Mouse (Mus musculus) embryonic facial prominence, embryonic 11.5 days (tissue): ENCODE data around the gene Spaca9. TPM values are rescaled to one million over a fixed set of nuclear protein-coding genes. Genes with fewer than 3 reads are reported as not detected.

Experiments used
- ATAC-seq: fragments of 200-750 bp; cut with Nextera tagmentation; replicated peaks from 2 replicates; pipeline ENCODE4 v1.8.0; 2017; ENCODE audit warnings: low read depth; ENCODE audit not compliant: insufficient number of reproducible peaks, low FRiP score, low TSS enrichment
- DNase-seq: peaks from one replicate; pipeline ENCODE4 v3.0.0-alpha.2; 2015; ENCODE audit warnings: low spot score
- H3K27ac ChIP-seq: fragments of 300-500 bp; sonication (generic); replicated peaks from 2 replicates; pipeline ENCODE4 v1.5.1; 2014; ENCODE audit warnings: mild to moderate bottlenecking, low read depth, low read length, control low read depth
- H3K27me3 ChIP-seq: fragments of 300-500 bp; sonication (generic); 2 replicates; pipeline ENCODE4 v1.6.1; 2014; ENCODE audit warnings: mild to moderate bottlenecking, low read length, moderate library complexity, mixed read lengths; ENCODE audit not compliant: control insufficient read depth, insufficient read depth
- H3K36me3 ChIP-seq: fragments of 300-500 bp; sonication (generic); replicated peaks from 2 replicates; pipeline ENCODE4 v1.6.1; 2014; ENCODE audit warnings: low read depth, mild to moderate bottlenecking, low read length, moderate library complexity, mixed read lengths; ENCODE audit not compliant: control insufficient read depth, insufficient read depth
- H3K4me1 ChIP-seq: fragments of 300-500 bp; sonication (generic); 2 replicates; pipeline ENCODE4 v1.6.1; 2014; ENCODE audit warnings: low read length, mixed read lengths; ENCODE audit not compliant: control insufficient read depth, insufficient read depth
- H3K4me2 ChIP-seq: fragments of 300-500 bp; sonication (generic); 2 replicates; pipeline ENCODE4 v1.6.1; 2014; ENCODE audit warnings: low read depth, mild to moderate bottlenecking, control low read depth, low read length, moderate library complexity
- H3K4me3 ChIP-seq: fragments of 300-500 bp; sonication (generic); 2 replicates; pipeline ENCODE4 v1.5.1; 2014; ENCODE audit warnings: low read depth, low read length, control low read depth
- H3K9ac ChIP-seq: fragments of 300-500 bp; sonication (generic); replicated peaks from 2 replicates; pipeline ENCODE4 v1.6.1; 2014; ENCODE audit warnings: mild to moderate bottlenecking, control low read depth, low read length
- H3K9me3 ChIP-seq: fragments of 300-500 bp; sonication (generic); replicated peaks from 2 replicates; pipeline ENCODE4 v1.6.1; 2016; ENCODE audit warnings: mild to moderate bottlenecking, low read length, inconsistent platforms, mixed read lengths; ENCODE audit not compliant: control insufficient read depth
- WGBS: fragments of 180-500 bp; shearing (Covaris S2); extraction: QIAGEN DNeasy Blood & Tissue Kit; methylation state at CpG from one replicate; pipeline ENCODE4 v1.1.7; 2014; 5-methylcytosine and 5-hydroxymethylcytosine counted together
- polyA plus RNA-seq: library from polyadenylated mRNA; unstranded; fragments of >200 nt; fragmentation: Nextera tagmentation; extraction: Ambion mirVana; gene quantifications from 2 replicates; pipeline ENCODE4 v1.2.1, GENCODE M21; 2014

Gene Spaca9
- polyA plus RNA-seq, 1 experiment from 2014 or later = 1.4 TPM

DNA sequence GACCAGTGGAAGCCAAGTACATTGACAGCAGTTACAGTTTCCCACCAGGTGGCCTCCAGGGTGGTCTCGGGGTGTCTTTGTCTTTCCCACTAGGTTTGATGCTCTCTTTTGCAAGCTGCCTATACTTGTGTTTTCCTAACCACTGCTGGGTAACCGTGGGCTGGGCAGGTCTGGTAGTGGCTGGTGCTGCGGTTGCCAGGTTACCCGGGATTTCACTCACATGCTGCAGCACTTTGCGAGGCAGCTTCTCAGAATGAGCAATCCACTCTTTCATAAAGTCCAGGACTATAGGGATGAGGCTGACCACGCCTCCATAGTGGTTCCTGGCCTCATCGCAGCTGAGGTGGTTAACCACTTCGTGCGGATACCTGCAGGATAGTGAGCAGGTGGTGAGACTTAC is 6.8 kb downstream of the Spaca9 start:
- H3K27me3 ChIP-seq = no peaks in the 10 kb centered on the region
- DNase-seq (no peak), ATAC-seq (no peak)
- H3K4me1 ChIP-seq = no peaks in the 10 kb centered on the region
- H3K9ac ChIP-seq = no peak overlapping the region
- no peak overlapping the region for H3K4me2 ChIP-seq
- H3K27ac ChIP-seq = no peak overlapping the region
- 84% methylated on average over 9 of the region's 9 CpGs for WGBS
- no peak overlapping the region for H3K4me3 ChIP-seq
- H3K36me3 ChIP-seq = no peaks in the 10 kb centered on the region
- H3K9me3 ChIP-seq = no peaks in the 10 kb centered on the region

DNA sequence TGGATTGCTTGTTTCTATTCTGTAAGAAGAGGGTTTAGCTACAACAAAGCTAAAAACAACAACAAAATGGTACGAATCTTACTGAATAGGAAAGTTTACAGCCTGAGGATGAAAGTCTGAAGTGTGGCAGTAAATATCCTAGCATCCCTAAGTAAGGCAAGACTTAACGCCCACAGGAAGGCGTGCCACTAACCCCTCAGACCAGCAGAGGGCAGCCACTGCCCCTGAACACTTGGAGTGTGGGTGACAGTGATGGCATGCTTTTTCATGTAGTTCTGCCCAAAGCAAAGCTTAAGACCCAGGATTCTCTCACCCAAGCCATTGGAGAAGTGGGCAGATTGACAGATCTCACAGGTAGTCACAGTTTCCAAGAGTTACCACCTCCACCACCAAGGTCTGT is 11.1 kb downstream of the Spaca9 start:
- Histone ChIP-seq H3K9ac (no peak overlapping the region), H3K27me3 (no peaks in the 10 kb centered on the region), H3K4me3 (no peak overlapping the region), H3K36me3 (peaks cover 4% of the 10 kb centered on the region), H3K9me3 (no peaks in the 10 kb centered on the region), H3K4me1 (no peaks in the 10 kb centered on the region), H3K27ac (no peak overlapping the region), H3K4me2 (no peak overlapping the region)
- no peak for ATAC-seq
- 56% methylated on average over 3 of the region's 3 CpGs for WGBS
- peak; percentile 64 for DNase-seq

DNA sequence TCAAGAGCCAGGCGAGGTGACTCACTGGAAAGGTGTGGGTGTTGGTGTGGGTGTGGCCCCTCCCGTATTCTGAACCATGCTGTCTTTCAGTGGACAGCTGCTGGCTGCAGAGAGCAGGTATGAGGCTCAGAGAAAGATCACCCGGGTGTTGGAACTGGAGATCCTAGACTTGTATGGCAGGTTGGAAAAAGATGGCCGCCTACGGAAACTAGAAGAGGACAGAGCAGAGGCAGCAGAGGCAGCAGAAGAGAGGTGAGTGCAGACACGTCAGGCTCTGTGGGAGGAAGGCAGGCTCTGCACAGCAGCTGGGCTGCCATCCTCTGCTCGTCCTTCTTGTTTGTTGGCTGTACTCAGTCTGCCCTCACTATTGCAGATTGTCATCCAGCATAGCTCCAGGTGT is 13.6 kb downstream of the Spaca9 start:
- Histone ChIP-seq H3K4me1 (no peaks in the 10 kb centered on the region), H3K4me3 (no peak overlapping the region), H3K4me2 (no peak overlapping the region), H3K36me3 (peaks cover 12% of the 10 kb centered on the region), H3K27me3 (no peaks in the 10 kb centered on the region), H3K9ac (no peak overlapping the region), H3K27ac (no peak overlapping the region), H3K9me3 (no peaks in the 10 kb centered on the region)
- ATAC-seq (no peak), DNase-seq (no peak)
- 86% methylated on average over 7 of the region's 7 CpGs for WGBS

DNA sequence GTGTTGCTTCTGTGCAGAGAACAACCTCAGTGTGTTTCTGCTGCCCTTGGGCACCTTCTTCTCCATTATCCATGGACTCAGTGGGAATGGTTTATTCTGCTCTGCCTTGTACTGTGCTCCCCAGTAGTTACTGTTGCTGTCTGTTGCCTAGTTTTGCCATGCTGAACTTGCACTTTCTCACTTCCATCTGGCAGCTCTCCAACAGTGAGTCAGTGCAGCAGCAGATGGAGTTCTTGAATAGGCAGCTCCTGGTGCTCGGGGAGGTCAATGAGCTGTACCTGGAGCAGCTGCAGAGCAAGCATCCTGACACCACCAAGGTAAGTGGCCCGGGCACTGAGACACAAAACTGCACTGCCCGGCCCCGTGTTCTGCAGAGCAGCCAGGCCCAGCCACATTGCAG is 17.8 kb downstream of the Spaca9 start:
- H3K4me3 ChIP-seq = no peak overlapping the region
- 90% methylated on average over 4 of the region's 4 CpGs for WGBS
- no peak overlapping the region for H3K9ac ChIP-seq
- H3K4me1 ChIP-seq = no peaks in the 10 kb centered on the region
- no peak for DNase-seq
- peaks cover 16% of the 10 kb centered on the region for H3K36me3 ChIP-seq
- no peak overlapping the region for H3K4me2 ChIP-seq
- H3K27ac ChIP-seq = no peak overlapping the region
- H3K9me3 ChIP-seq = no peaks in the 10 kb centered on the region
- no peaks in the 10 kb centered on the region for H3K27me3 ChIP-seq
- no peak for ATAC-seq

DNA sequence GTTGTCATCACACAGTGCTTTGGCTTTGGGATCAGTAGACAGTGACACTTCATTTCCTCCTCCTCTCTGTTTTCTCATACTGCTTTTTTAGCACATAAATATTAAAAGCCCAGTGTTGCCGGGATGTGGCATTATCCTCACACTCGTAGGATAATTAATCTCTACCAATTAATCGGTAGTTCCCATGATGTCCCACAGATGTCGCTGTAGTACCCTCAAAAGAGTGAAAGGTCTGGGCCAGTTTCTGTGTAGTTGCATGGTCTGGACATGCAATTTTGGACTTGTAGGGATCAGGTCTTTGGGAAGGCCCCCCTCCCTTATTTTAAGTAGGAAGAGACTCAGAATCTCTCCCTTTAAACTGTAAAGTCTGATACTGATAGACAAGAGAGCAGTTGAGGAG is 18.8 kb downstream of the Spaca9 start:
- Histone ChIP-seq H3K4me2 (no peak overlapping the region), H3K4me1 (no peaks in the 10 kb centered on the region), H3K27ac (no peak overlapping the region), H3K9me3 (no peaks in the 10 kb centered on the region), H3K27me3 (no peaks in the 10 kb centered on the region), H3K9ac (no peak overlapping the region), H3K36me3 (peaks cover 12% of the 10 kb centered on the region), H3K4me3 (no peak overlapping the region)
- ATAC-seq = no peak
- WGBS = 34% methylated on average over 4 of the region's 4 CpGs
- DNase-seq = peak; percentile 64

DNA sequence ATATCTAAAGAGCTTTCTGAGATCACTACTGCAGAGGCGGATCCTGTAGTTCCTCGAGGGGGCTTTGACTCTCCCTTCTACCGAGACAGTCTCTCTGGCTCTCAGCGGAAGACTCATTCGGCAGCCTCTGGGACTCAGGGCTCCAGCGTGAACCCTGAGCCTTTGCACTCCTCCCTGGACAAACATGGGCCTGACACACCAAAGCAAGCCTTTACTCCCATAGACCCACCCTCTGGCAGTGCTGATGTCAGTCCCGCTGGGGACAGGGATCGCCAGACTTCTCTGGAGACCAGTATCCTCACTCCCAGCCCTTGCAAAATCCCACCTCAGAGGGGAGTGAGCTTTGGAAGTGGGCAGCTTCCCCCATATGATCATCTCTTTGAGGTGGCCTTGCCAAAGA is 23.5 kb downstream of the Spaca9 start:
- Histone ChIP-seq H3K4me1 (no peaks in the 10 kb centered on the region), H3K27ac (no peak overlapping the region), H3K27me3 (no peaks in the 10 kb centered on the region), H3K36me3 (peaks cover 3% of the 10 kb centered on the region), H3K9me3 (no peaks in the 10 kb centered on the region), H3K9ac (no peak overlapping the region), H3K4me3 (no peak overlapping the region), H3K4me2 (no peak overlapping the region)
- ATAC-seq = no peak
- 96% methylated on average over 8 of the region's 8 CpGs for WGBS
- no peak for DNase-seq

DNA sequence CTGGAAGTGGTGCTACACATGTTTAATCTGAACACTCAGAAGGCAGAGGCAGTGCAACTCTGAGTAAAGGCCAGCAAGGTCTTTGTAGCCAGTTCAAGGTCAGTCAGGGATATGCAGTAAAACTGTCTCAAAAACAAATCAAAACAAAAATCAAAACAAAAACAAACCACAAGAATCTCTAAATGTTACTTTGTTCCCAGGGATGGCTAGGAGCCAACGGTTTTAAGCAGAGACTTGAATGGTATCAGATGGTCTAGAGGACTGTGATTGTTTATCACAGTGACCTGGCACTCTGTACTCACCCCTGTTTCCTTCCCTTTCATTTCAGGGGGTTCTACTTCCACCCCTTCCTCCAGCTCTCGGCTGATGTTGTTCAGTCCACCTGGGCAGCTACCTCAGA is 28.1 kb downstream of the Spaca9 start:
- H3K27me3 ChIP-seq = no peaks in the 10 kb centered on the region
- DNase-seq (no peak), ATAC-seq (no peak)
- H3K4me1 ChIP-seq = no peaks in the 10 kb centered on the region
- H3K9ac ChIP-seq = no peak overlapping the region
- no peaks in the 10 kb centered on the region for H3K9me3 ChIP-seq
- H3K27ac ChIP-seq = no peak overlapping the region
- 77% methylated on average over 2 of the region's 2 CpGs for WGBS
- H3K4me3 ChIP-seq = no peak overlapping the region
- no peak overlapping the region for H3K4me2 ChIP-seq
- H3K36me3 ChIP-seq = no peaks in the 10 kb centered on the region; the same call in 1 of the 2 replicates

DNA sequence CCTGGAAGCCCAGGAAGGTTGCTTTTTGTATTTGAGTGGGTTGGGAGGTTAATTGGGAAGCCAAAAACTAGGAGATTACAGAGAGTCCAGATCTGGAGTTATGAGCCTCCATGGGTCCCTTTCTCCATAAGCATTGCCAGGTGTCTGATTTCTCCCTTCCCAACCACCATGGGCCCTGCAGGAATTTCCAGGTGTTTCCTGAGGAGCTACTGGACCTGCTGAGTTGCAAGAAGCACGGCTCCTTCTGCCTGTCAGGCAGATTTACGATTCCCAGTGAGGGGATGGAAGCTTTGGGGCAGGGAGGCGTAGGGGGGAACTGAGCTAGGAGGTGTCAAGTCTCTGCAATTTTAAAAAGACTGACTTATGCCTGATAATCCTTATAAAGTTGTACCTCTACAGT is 33.7 kb downstream of the Spaca9 start:
- Histone ChIP-seq H3K27me3 (no peaks in the 10 kb centered on the region), H3K36me3 (no peaks in the 10 kb centered on the region; the same call in none of the 2 replicates), H3K4me3 (no peak overlapping the region), H3K9ac (no peak overlapping the region), H3K4me2 (no peak overlapping the region), H3K27ac (no peak overlapping the region), H3K9me3 (no peaks in the 10 kb centered on the region), H3K4me1 (no peaks in the 10 kb centered on the region)
- ATAC-seq (no peak), DNase-seq (no peak)
- WGBS = 85% methylated on average over 3 of the region's 3 CpGs
